Mouse (Mus musculus): ENCODE measurements around the gene Myo1f.

Myo1f gene

GRCm38 (mm10) chr17:33555223-33555855 is at the start of gene Myo1f:
Myo1f (plus strand) TSS chr17:33555707.
- DNase-seq (ENCODE audit: low spot score) = peak; percentile 63

- no peak for DNase-seq (ENCODE audit: low spot score)
Observed at GRCm38 (mm10) chr17:33508386-33508785, 47.1 kb upstream of the Myo1f start.

- no peak for DNase-seq (ENCODE audit: low spot score)
Observed at GRCm38 (mm10) chr17:33510172-33510571, 45.3 kb upstream of the Myo1f start.

GRCm38 (mm10) chr17:33512441-33513415 is 42.8 kb upstream of the Myo1f start:
- no peak for DNase-seq (ENCODE audit: low spot score)

- DNase-seq (ENCODE audit: low spot score) = peak; percentile 18
Observed at GRCm38 (mm10) chr17:33513874-33514273, 41.6 kb upstream of the Myo1f start.

- no peak for DNase-seq (ENCODE audit: low spot score)
Observed at GRCm38 (mm10) chr17:33520366-33520765, 35.1 kb upstream of the Myo1f start.

GRCm38 (mm10) chr17:33523431-33523917 is 32.0 kb upstream of the Myo1f start:
- DNase-seq (ENCODE audit: low spot score) = peak; percentile 3

GRCm38 (mm10) chr17:33523918-33524755 is 31.4 kb upstream of the Myo1f start, which contains the start of gene Adamts10:
Adamts10 (plus strand) TSS chr17:33524204.
- peak; percentile 77 for DNase-seq (ENCODE audit: low spot score)

GRCm38 (mm10) chr17:33524806-33525373 is 30.6 kb upstream of the Myo1f start:
- DNase-seq (ENCODE audit: low spot score) = no peak

- no peak for DNase-seq (ENCODE audit: low spot score)
Observed at GRCm38 (mm10) chr17:33526506-33526905, 29.0 kb upstream of the Myo1f start.

GRCm38 (mm10) chr17:33539106-33539675 is 16.3 kb upstream of the Myo1f start:
- peak; percentile 42 for DNase-seq (ENCODE audit: low spot score)

- no peak for DNase-seq (ENCODE audit: low spot score)
Observed at GRCm38 (mm10) chr17:33539878-33540277, 15.6 kb upstream of the Myo1f start.

- DNase-seq (ENCODE audit: low spot score) = no peak
Observed at GRCm38 (mm10) chr17:33549212-33549611, 6.3 kb upstream of the Myo1f start.

- no peak for DNase-seq (ENCODE audit: low spot score)
Observed at GRCm38 (mm10) chr17:33550388-33550787, 5.1 kb upstream of the Myo1f start.

GRCm38 (mm10) chr17:33552113-33552512 is 3.4 kb upstream of the Myo1f start:
- no peak for DNase-seq (ENCODE audit: low spot score)

- DNase-seq (ENCODE audit: low spot score) = peak; percentile 40
Observed at GRCm38 (mm10) chr17:33552964-33553363, 2.5 kb upstream of the Myo1f start.

GRCm38 (mm10) chr17:33554536-33554935 is 971 bp upstream of the Myo1f start:
- no peak for DNase-seq (ENCODE audit: low spot score)

GRCm38 (mm10) chr17:33557922-33558321 is 2.4 kb downstream of the Myo1f start:
- no peak for DNase-seq (ENCODE audit: low spot score)

GRCm38 (mm10) chr17:33563527-33564076 is 8.1 kb downstream of the Myo1f start:
- no peak for DNase-seq (ENCODE audit: low spot score)

- DNase-seq (ENCODE audit: low spot score) = no peak
Observed at GRCm38 (mm10) chr17:33564599-33564998, 9.1 kb downstream of the Myo1f start.

- DNase-seq (ENCODE audit: low spot score) = no peak
Observed at GRCm38 (mm10) chr17:33566182-33566581, 10.7 kb downstream of the Myo1f start.
